Mouse (Mus musculus) megakaryocyte, embryonic 14.5 days (primary cell): Measurements from ENCODE around the gene Tubb2a.

Source experiments
- FLI1 ChIP-seq: IDR thresholded peaks from 2 replicates; pipeline ENCODE4 v1.6.1; 2012; ENCODE audit warnings: low read length, inconsistent platforms, mixed read lengths
- GATA1 ChIP-seq: IDR thresholded peaks from 3 replicates; pipeline ENCODE4 v1.6.1; 2012; ENCODE audit warnings: mixed read lengths, low read length, inconsistent platforms, borderline replicate concordance

DNA sequence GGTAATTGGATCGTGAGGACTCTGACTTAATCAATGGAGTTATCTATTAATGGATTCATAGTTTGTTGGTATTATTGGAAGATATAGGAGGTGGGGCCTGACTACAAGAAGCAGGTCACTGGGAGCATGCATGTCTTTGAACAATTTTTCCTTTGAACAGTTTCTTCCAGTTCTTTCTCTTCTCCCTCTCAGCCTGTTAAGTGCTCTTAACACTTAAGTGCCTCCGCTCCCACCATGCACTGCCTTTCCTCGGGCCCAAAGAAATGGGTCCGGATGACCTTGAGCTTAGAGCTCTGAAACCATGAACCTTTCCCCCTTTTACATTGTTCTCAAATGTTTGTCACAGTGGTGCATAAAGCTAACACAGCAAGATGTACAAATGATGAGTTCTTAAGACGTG lies 41.1 kb downstream of the Tubb2a start:
- TF ChIP-seq GATA1 (no peak), FLI1 (no peak)
